In the genomic region with DNA sequence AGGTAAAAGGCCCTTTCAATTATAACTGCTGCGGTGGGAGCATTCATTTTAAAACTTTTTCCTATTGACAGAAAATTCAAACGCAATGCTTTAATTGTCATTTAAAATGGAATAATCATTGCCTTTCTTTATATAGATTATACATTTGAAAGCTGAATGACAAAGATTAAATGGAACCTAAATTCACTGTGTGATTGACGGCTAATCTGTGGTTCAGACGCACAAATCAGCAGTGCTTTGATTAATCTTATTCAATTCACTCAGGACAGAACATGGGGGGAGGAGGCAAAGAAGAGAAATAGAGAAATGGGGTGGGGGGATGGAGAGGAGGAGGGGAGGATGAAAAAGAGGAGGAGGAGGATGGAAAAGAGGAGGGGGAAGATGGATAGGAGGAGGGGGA, we compare ENCODE assay signal across 18 mouse cellular contexts.
"Had no signal": no experiment of that assay in that cellular context is flagged by ENCODE, and none has a peak within 500 bp of the region (broad histone marks: within the 10 kb centered on the region; RNA-seq: fewer than 3 reads in every experiment).

No protein-coding gene starts in this region.

- H3K27ac ChIP-seq: midbrain, embryonic 10.5 days; midbrain, embryonic 13.5 days; midbrain, embryonic 15.5 days; neural tube, embryonic 13.5 days; neural tube, embryonic 15.5 days had no signal

- H3K9me3 ChIP-seq: midbrain, embryonic 10.5 days; midbrain, embryonic 13.5 days; midbrain, embryonic 15.5 days; neural tube, embryonic 13.5 days; neural tube, embryonic 15.5 days had no signal

- H3K9ac ChIP-seq: lung, embryonic 14.5 days; midbrain, embryonic 13.5 days; midbrain, embryonic 15.5 days; neural tube, embryonic 13.5 days; neural tube, embryonic 15.5 days had no signal

- ATAC-seq: midbrain, embryonic 13.5 days; midbrain, embryonic 15.5 days had no signal

- H3K36me3 ChIP-seq: midbrain, embryonic 10.5 days; midbrain, embryonic 13.5 days; midbrain, embryonic 15.5 days; neural tube, embryonic 13.5 days; neural tube, embryonic 15.5 days had no signal

- DNase-seq: lung, adult 18-20 months; lung, embryonic 14.5 days; lung, postnatal 10 days; lung, postnatal 4 days; retina, postnatal 1 day; right cerebral cortex, adult 18-20 months; right cerebral cortex, postnatal 25 days; right cerebral cortex, postnatal 4 days; spleen, adult 18-20 months; thymus, adult 2 months; thymus, postnatal 25 days; thymus, postnatal 4 days had no signal

- H3K4me3 ChIP-seq: midbrain, embryonic 10.5 days; midbrain, embryonic 13.5 days; midbrain, embryonic 15.5 days; myocyte; neural tube, embryonic 13.5 days; neural tube, embryonic 15.5 days had no signal

- H3K4me1 ChIP-seq: midbrain, embryonic 13.5 days; midbrain, embryonic 15.5 days; neural tube, embryonic 13.5 days; neural tube, embryonic 15.5 days had no signal

- H3K4me2 ChIP-seq: lung, embryonic 14.5 days; midbrain, embryonic 13.5 days; midbrain, embryonic 15.5 days; neural tube, embryonic 13.5 days; neural tube, embryonic 15.5 days had no signal

- H3K27me3 ChIP-seq: midbrain, embryonic 13.5 days; midbrain, embryonic 15.5 days; neural tube, embryonic 13.5 days; neural tube, embryonic 15.5 days had no signal
